Mouse (Mus musculus): ENCODE results near the gene 4933425L06Rik. TPM values are rescaled to one million over a fixed set of nuclear protein-coding genes. Genes with fewer than 3 reads are reported as not detected.

Gene 4933425L06Rik
- polyA plus RNA-seq, 2 experiments = not detected

GRCm38 (mm10) chr13:105130080-105130479 is 48.2 kb downstream of the 4933425L06Rik start:
- H3K9me3 ChIP-seq (ENCODE audit: control insufficient read depth, low read length) = no peaks in the 10 kb centered on the region
- H3K4me2 ChIP-seq (ENCODE audit: low read depth) = no peak overlapping the region; the same call in 1 of the 2 replicates
- no peak overlapping the region for H3K4me3 ChIP-seq (ENCODE audit: insufficient read depth in 1 of 2, low read depth in 2 of 2, low read length in 2 of 2)
- WGBS (ENCODE audit: insufficient replicate concordance) = 25% methylated on average over 6 of the region's 6 CpGs
- H3K36me3 ChIP-seq (replicated peaks; ENCODE audit: control insufficient read depth, insufficient read depth, low read depth) = no peaks in the 10 kb centered on the region
- TF ChIP-seq EP300 (IDR thresholded peaks at IDR 0.05; ENCODE audit: low read depth) = peak; percentile 64
- no peak for TF ChIP-seq CTCF (IDR thresholded peaks at IDR 0.05; ENCODE audit: low read depth)
- H3K27ac ChIP-seq = no peak overlapping the region
- DNase-seq (ENCODE audit: low read depth in 3 of 3, low spot score in 3 of 3) (peak in 2 of 3 experiments; percentile 42), ATAC-seq (ENCODE audit: insufficient read depth) (peak; percentile 85)
- no peaks in the 10 kb centered on the region for H3K27me3 ChIP-seq (ENCODE audit: control insufficient read depth, insufficient read depth, low read length)
- H3K9ac ChIP-seq (replicated peaks) = no peak overlapping the region
- peaks cover 0 to 9% of the 10 kb centered on the region in 2 experiments; a peak in 2 of 4 replicates for H3K4me1 ChIP-seq (replicated peaks; ENCODE audit: control insufficient read depth in 2 of 2, insufficient read depth in 2 of 2, low read length in 1 of 2)

- Histone ChIP-seq H3K9me3 (ENCODE audit: control insufficient read depth, low read length) (no peaks in the 10 kb centered on the region), H3K36me3 (replicated peaks; ENCODE audit: control insufficient read depth, insufficient read depth, low read depth) (no peaks in the 10 kb centered on the region), H3K9ac (replicated peaks) (no peak overlapping the region), H3K4me2 (ENCODE audit: low read depth) (no peak overlapping the region), H3K4me3 (ENCODE audit: insufficient read depth in 1 of 2, low read depth in 2 of 2, low read length in 2 of 2) (no peak overlapping the region), H3K4me1 (replicated peaks; ENCODE audit: control insufficient read depth in 2 of 2, insufficient read depth in 2 of 2, low read length in 1 of 2) (peaks cover 0 to 9% of the 10 kb centered on the region in 2 experiments; a peak in 2 of 4 replicates), H3K27ac (no peak overlapping the region), H3K27me3 (ENCODE audit: control insufficient read depth, insufficient read depth, low read length) (no peaks in the 10 kb centered on the region)
- no peak for DNase-seq (ENCODE audit: low read depth in 3 of 3, low spot score in 3 of 3)
- TF ChIP-seq CTCF (IDR thresholded peaks at IDR 0.05; ENCODE audit: low read depth) (no peak), EP300 (IDR thresholded peaks at IDR 0.05; ENCODE audit: low read depth) (no peak)
- ATAC-seq (ENCODE audit: insufficient read depth) = no peak
- WGBS (ENCODE audit: insufficient replicate concordance) = 59% methylated on average over 6 of the region's 6 CpGs
Measured at GRCm38 (mm10) chr13:105132370-105132769, 50.4 kb downstream of the 4933425L06Rik start.

DNA sequence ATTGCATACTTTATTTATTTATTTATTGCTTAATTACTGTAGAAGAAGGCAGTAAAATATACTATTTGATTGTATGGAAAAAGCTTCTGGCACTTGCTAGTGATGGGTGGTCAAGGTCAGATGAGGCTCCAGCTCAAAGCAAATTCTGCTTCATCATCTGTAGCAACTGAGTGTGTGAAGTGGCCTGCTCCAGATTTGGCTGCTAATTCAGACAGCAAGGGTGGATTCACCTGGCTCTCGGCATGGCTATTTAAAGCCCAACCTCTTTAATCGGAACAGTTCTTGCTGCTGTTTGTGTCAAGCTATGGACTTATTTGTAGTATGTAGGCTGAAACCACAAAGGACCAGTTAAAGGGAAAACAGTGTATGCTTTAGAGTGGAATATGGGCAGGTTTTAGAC is 50.9 kb downstream of the 4933425L06Rik start:
- Histone ChIP-seq H3K9me3 (ENCODE audit: control insufficient read depth, low read length) (no peaks in the 10 kb centered on the region), H3K4me1 (replicated peaks; ENCODE audit: control insufficient read depth in 2 of 2, insufficient read depth in 2 of 2, low read length in 1 of 2) (peaks cover 0 to 9% of the 10 kb centered on the region in 2 experiments; a peak in 2 of 4 replicates), H3K27me3 (ENCODE audit: control insufficient read depth, insufficient read depth, low read length) (no peaks in the 10 kb centered on the region), H3K36me3 (replicated peaks; ENCODE audit: control insufficient read depth, insufficient read depth, low read depth) (no peaks in the 10 kb centered on the region), H3K27ac (no peak overlapping the region), H3K4me2 (ENCODE audit: low read depth) (no peak overlapping the region), H3K9ac (replicated peaks) (no peak overlapping the region), H3K4me3 (ENCODE audit: insufficient read depth in 1 of 2, low read depth in 2 of 2, low read length in 2 of 2) (no peak overlapping the region)
- 81% methylated on average over 2 of the region's 2 CpGs for WGBS (ENCODE audit: insufficient replicate concordance)
- TF ChIP-seq CTCF (IDR thresholded peaks at IDR 0.05; ENCODE audit: low read depth) (no peak), EP300 (IDR thresholded peaks at IDR 0.05; ENCODE audit: low read depth) (no peak)
- ATAC-seq (ENCODE audit: insufficient read depth) = no peak
- no peak for DNase-seq (ENCODE audit: low read depth in 3 of 3, low spot score in 3 of 3)

DNA sequence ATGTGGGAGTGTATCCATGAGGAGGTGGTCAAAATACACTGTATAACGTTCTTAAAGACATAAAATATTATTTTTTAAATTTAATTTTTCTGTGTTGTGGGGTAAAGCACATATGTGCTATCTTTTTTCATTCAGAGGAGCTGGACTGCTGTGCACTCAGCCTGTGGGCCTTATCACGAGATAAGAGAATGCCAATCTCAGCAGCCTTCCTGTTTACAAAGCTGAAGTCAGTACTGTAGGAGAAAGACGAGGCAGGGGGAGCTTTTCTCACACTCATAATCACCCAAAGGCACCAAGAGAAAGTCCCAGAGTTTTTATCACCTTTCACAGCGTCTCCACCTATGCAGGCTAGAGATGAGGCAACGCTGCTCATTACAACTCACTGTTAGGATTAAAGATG is 52.5 kb downstream of the 4933425L06Rik start:
- H3K36me3 ChIP-seq (replicated peaks; ENCODE audit: control insufficient read depth, insufficient read depth, low read depth) = no peaks in the 10 kb centered on the region
- no peak for TF ChIP-seq CTCF (IDR thresholded peaks at IDR 0.05; ENCODE audit: low read depth)
- TF ChIP-seq EP300 (IDR thresholded peaks at IDR 0.05; ENCODE audit: low read depth) = peak; percentile 59
- ATAC-seq (ENCODE audit: insufficient read depth) = peak; percentile 81

GRCm38 (mm10) chr13:105139881-105140280 is 58.0 kb downstream of the 4933425L06Rik start:
- no peak overlapping the region for H3K4me2 ChIP-seq (ENCODE audit: low read depth)
- 1% methylated on average over 4 of the region's 4 CpGs for WGBS (ENCODE audit: insufficient replicate concordance)
- peaks cover 0 to 7% of the 10 kb centered on the region in 2 experiments; a peak in 3 of 4 replicates for H3K4me1 ChIP-seq (replicated peaks; ENCODE audit: control insufficient read depth in 2 of 2, insufficient read depth in 2 of 2, low read length in 1 of 2)
- no peaks in the 10 kb centered on the region for H3K9me3 ChIP-seq (ENCODE audit: control insufficient read depth, low read length)
- H3K36me3 ChIP-seq (replicated peaks; ENCODE audit: control insufficient read depth, insufficient read depth, low read depth) = no peaks in the 10 kb centered on the region
- no peak overlapping the region for H3K9ac ChIP-seq (replicated peaks)
- DNase-seq (ENCODE audit: low read depth in 3 of 3, low spot score in 3 of 3) (peak; percentile 14 to 18 (median 16)), ATAC-seq (ENCODE audit: insufficient read depth) (peak; percentile 84)
- no peak overlapping the region for H3K27ac ChIP-seq
- TF ChIP-seq CTCF (IDR thresholded peaks at IDR 0.05; ENCODE audit: low read depth) (no peak), EP300 (IDR thresholded peaks at IDR 0.05; ENCODE audit: low read depth) (peak; percentile 84)
- no peak overlapping the region for H3K4me3 ChIP-seq (ENCODE audit: insufficient read depth in 1 of 2, low read depth in 2 of 2, low read length in 2 of 2)
- no peaks in the 10 kb centered on the region for H3K27me3 ChIP-seq (ENCODE audit: control insufficient read depth, insufficient read depth, low read length)

More for the DNA sequence above, 52.5 kb downstream of the 4933425L06Rik start:
- Histone ChIP-seq H3K4me3 (ENCODE audit: insufficient read depth in 1 of 2, low read depth in 2 of 2, low read length in 2 of 2) (no peak overlapping the region), H3K9ac (replicated peaks) (no peak overlapping the region), H3K27ac (no peak overlapping the region), H3K27me3 (ENCODE audit: control insufficient read depth, insufficient read depth, low read length) (no peaks in the 10 kb centered on the region), H3K4me2 (ENCODE audit: low read depth) (no peak overlapping the region), H3K9me3 (ENCODE audit: control insufficient read depth, low read length) (no peaks in the 10 kb centered on the region), H3K4me1 (replicated peaks; ENCODE audit: control insufficient read depth in 2 of 2, insufficient read depth in 2 of 2, low read length in 1 of 2) (peaks cover 0 to 9% of the 10 kb centered on the region in 2 experiments; a peak in 2 of 4 replicates)
- WGBS (ENCODE audit: insufficient replicate concordance) = 11% methylated on average over 5 of the region's 5 CpGs
- DNase-seq (ENCODE audit: low read depth in 3 of 3, low spot score in 3 of 3) = peak in 2 of 3 experiments; percentile 14 to 24

All from liver, embryonic 14.5 days (tissue).